In the genomic region with DNA sequence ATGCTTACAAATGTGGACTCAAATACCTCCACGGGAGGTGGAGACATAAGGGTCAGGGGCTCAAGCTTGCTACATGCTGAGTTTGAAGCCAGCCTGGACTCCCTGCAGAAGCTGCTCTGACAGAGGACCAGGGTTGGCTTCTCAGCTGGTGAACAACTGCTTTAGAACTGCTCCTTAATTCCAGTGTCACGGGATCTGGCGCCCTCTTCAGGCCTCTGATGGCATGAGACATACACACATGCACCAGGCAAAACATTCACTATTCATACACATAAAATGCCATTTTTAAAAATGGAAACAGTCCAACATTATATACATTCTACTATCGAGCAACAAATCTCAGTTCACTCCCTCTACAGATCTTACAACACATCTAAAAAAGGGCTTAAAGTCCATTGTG, we compare ENCODE assay signal across 9 mouse cellular contexts. TPM values are rescaled to one million over a fixed set of nuclear protein-coding genes. Genes with fewer than 3 reads are reported as not detected.
A peak's percentile ranks its signal among the peaks of the same experiment; 100 is the strongest.
DNase-seq lines count a peak whose midpoint lies in the region; ATAC-seq and TF ChIP-seq lines count a peak whose summit lies in the region.
"Had no signal": no experiment of that assay in that cellular context is flagged by ENCODE, and none has a peak within 500 bp of the region (broad histone marks: within the 10 kb centered on the region; RNA-seq: fewer than 3 reads in every experiment).

No protein-coding gene starts in this region.

- no peak for ATAC-seq in hindbrain, postnatal 0 days
- no peak for ATAC-seq in lung, embryonic 14.5 days (ENCODE audit: insufficient read depth)

- no peak overlapping the region for H3K9ac ChIP-seq in hindbrain, postnatal 0 days (replicated peaks; ENCODE audit: low read length)
- no peak overlapping the region for H3K9ac ChIP-seq in lung, embryonic 14.5 days
- H3K9ac ChIP-seq: stomach, embryonic 15.5 days had no signal

- TF ChIP-seq POLR2A in cerebellum, adult 2 months (IDR thresholded peaks at IDR 0.05; ENCODE audit: borderline replicate concordance, insufficient read depth, low read length) = no peak

- no peak overlapping the region for H3K4me2 ChIP-seq in hindbrain, postnatal 0 days (ENCODE audit: low read depth, low read length)
- no peak overlapping the region for H3K4me2 ChIP-seq in lung, embryonic 14.5 days
- H3K4me2 ChIP-seq: stomach, embryonic 15.5 days had no signal

- no peaks in the 10 kb centered on the region for H3K9me3 ChIP-seq in hindbrain, postnatal 0 days (ENCODE audit: low read length)
- no peaks in the 10 kb centered on the region for H3K9me3 ChIP-seq in lung, embryonic 14.5 days (ENCODE audit: low read depth, low read length)
- H3K9me3 ChIP-seq: stomach, embryonic 15.5 days had no signal

- H3K27ac ChIP-seq in cerebellum, adult 2 months (ENCODE audit: insufficient read depth, low read length) = no peak overlapping the region
- H3K27ac ChIP-seq in hindbrain, postnatal 0 days = no peak overlapping the region
- H3K27ac ChIP-seq in lung, embryonic 14.5 days (ENCODE audit: low read depth) = no peak overlapping the region
- H3K27ac ChIP-seq: stomach, embryonic 15.5 days had no signal

- no peaks in the 10 kb centered on the region for H3K27me3 ChIP-seq in cerebellum, adult 2 months (ENCODE audit: control insufficient read depth, insufficient read depth, low read length)
- no peaks in the 10 kb centered on the region for H3K27me3 ChIP-seq in hindbrain, postnatal 0 days (ENCODE audit: insufficient read depth, low read length)
- no peaks in the 10 kb centered on the region for H3K27me3 ChIP-seq in lung, embryonic 14.5 days (ENCODE audit: insufficient read depth, low read length)
- H3K27me3 ChIP-seq: stomach, embryonic 15.5 days had no signal

- 16% methylated on average over 4 of the region's 4 CpGs for WGBS in cerebellum, adult 2 months
- WGBS in hindbrain, postnatal 0 days = 16% methylated on average over 4 of the region's 4 CpGs
- WGBS in lung, embryonic 14.5 days = 14% methylated on average over 4 of the region's 4 CpGs

- peak; percentile 25 to 51 for DNase-seq in cerebellum, adult 2 months
- no peak for DNase-seq in cerebellum, adult 9-11 months
- peak; percentile 56 for DNase-seq in right cerebral cortex, postnatal 4 days
- DNase-seq in right cerebral cortex, adult 18-20 months = no peak
- peak; percentile 78 for DNase-seq in embryo, embryonic 10 days (ENCODE audit: low spot score)
- DNase-seq in hindbrain, postnatal 0 days (ENCODE audit: low spot score) = peak; percentile 55
- DNase-seq in lung, embryonic 14.5 days = peak; percentile 79
- DNase-seq in spleen, adult 18-20 months = peak; percentile 46 to 78

- no peaks in the 10 kb centered on the region for H3K4me1 ChIP-seq in cerebellum, adult 2 months (ENCODE audit: control insufficient read depth, insufficient read depth, low read length)
- H3K4me1 ChIP-seq in hindbrain, postnatal 0 days (ENCODE audit: insufficient read depth, low read length) = no peaks in the 10 kb centered on the region
- H3K4me1 ChIP-seq in lung, embryonic 14.5 days (ENCODE audit: insufficient read depth) = no peaks in the 10 kb centered on the region
- H3K4me1 ChIP-seq: stomach, embryonic 15.5 days had no signal

- no peaks in the 10 kb centered on the region for H3K36me3 ChIP-seq in hindbrain, postnatal 0 days (ENCODE audit: insufficient read depth, low read length)
- 0 out of 2 replicates have a peak, but pooled peaks cover 3% of the 10 kb centered on the region for H3K36me3 ChIP-seq in lung, embryonic 14.5 days (ENCODE audit: insufficient read depth)
- H3K36me3 ChIP-seq: stomach, embryonic 15.5 days had no signal

- H3K4me3 ChIP-seq in cerebellum, adult 2 months (replicated peaks; ENCODE audit: insufficient read depth, low read depth, low read length) = no peak overlapping the region
- H3K4me3 ChIP-seq in hindbrain, postnatal 0 days (ENCODE audit: low read length) = no peak overlapping the region
- no peak overlapping the region for H3K4me3 ChIP-seq in lung, embryonic 14.5 days (ENCODE audit: low read depth, low read length)
- H3K4me3 ChIP-seq: stomach, embryonic 15.5 days had no signal

- peak; percentile 66 for TF ChIP-seq CTCF in cerebellum, adult 2 months (IDR thresholded peaks at IDR 0.05; ENCODE audit: borderline replicate concordance, insufficient read depth, low read depth, low read length)
- TF ChIP-seq CTCF in hindbrain, postnatal 0 days (IDR thresholded peaks at IDR 0.05; ENCODE audit: low read depth) = peak; percentile 75
- peak; percentile 78 for TF ChIP-seq CTCF in lung, embryonic 14.5 days (IDR thresholded peaks at IDR 0.05; ENCODE audit: low read depth)

RNA-seq across cellular contexts. Expression of a gene that starts 30.7 kb away (rescaled TPM):
- 0.32 and 0.39 TPM in 2 replicates for polyA plus RNA-seq in cerebellum, adult 2 months (2012; rRNA removed)
- total RNA-seq in hindbrain, postnatal 0 days (2014; rRNA removed) = 7.1 and 8.4 TPM in 2 replicates
- 13.3 and 13.8 TPM in 2 replicates for polyA plus RNA-seq in hindbrain, postnatal 0 days (2015; fragmentation: Nextera tagmentation; extraction: Ambion mirVana)
- polyA plus RNA-seq in lung, embryonic 14.5 days (2014; fragmentation: Nextera tagmentation; extraction: Ambion mirVana) = 83.9 and 84.5 TPM in 2 replicates

RNA-seq across cellular contexts. Expression of a gene that starts 30.9 kb away (rescaled TPM):
- 0.39 and 0.41 TPM in 2 replicates for polyA plus RNA-seq in cerebellum, adult 2 months (2012; rRNA removed)
- 5.8 and 6.2 TPM in 2 replicates for total RNA-seq in hindbrain, postnatal 0 days (2014; rRNA removed)
- polyA plus RNA-seq in hindbrain, postnatal 0 days (2015; fragmentation: Nextera tagmentation; extraction: Ambion mirVana) = 6.0 and 6.4 TPM in 2 replicates
- 25.3 and 27.8 TPM in 2 replicates for polyA plus RNA-seq in lung, embryonic 14.5 days (2014; fragmentation: Nextera tagmentation; extraction: Ambion mirVana)

RNA-seq across cellular contexts. Expression of a gene that starts 39.9 kb away (rescaled TPM):
- polyA plus RNA-seq in cerebellum, adult 2 months (2012; rRNA removed) = 126 and 142 TPM in 2 replicates
- 49.2 and 54.8 TPM in 2 replicates for total RNA-seq in hindbrain, postnatal 0 days (2014; rRNA removed)
- 51.4 and 52.4 TPM in 2 replicates for polyA plus RNA-seq in hindbrain, postnatal 0 days (2015; fragmentation: Nextera tagmentation; extraction: Ambion mirVana)
- 57.3 and 58.9 TPM in 2 replicates for polyA plus RNA-seq in lung, embryonic 14.5 days (2014; fragmentation: Nextera tagmentation; extraction: Ambion mirVana)

RNA-seq across cellular contexts. Expression of a gene that starts 40.0 kb away (rescaled TPM):
- 0.90 and 1.2 TPM in 2 replicates for polyA plus RNA-seq in cerebellum, adult 2 months (2012; rRNA removed)
- total RNA-seq in hindbrain, postnatal 0 days (2014; rRNA removed) = 0.83 and 1.2 TPM in 2 replicates
- polyA plus RNA-seq in hindbrain, postnatal 0 days (2015; fragmentation: Nextera tagmentation; extraction: Ambion mirVana) = 0.58 and 0.74 TPM in 2 replicates
- polyA plus RNA-seq in lung, embryonic 14.5 days (2014; fragmentation: Nextera tagmentation; extraction: Ambion mirVana) = 0.17 and 0.51 TPM in 2 replicates

Comparison
In these comparisons a context has a peak if more than half of its experiments do, and no peak if none do; other contexts are left out.
1. DNase-seq: peak in cerebellum, adult 2 months (2 of 2), right cerebral cortex, postnatal 4 days (single experiment), embryo, embryonic 10 days (single experiment), hindbrain, postnatal 0 days (single experiment), lung, embryonic 14.5 days (single experiment) and spleen, adult 18-20 months (2 of 2); none in cerebellum, adult 9-11 months (single experiment) and right cerebral cortex, adult 18-20 months (single experiment).
2. RNA of a gene that starts 30.7 kb away (polyA plus RNA-seq): 83.9 to 84.5 TPM in lung, embryonic 14.5 days and 13.3 to 13.8 TPM in hindbrain, postnatal 0 days; 0.32 to 0.39 TPM in cerebellum, adult 2 months; every median in the first group is over 10 times any median in the second.
3. Peak in every context shown above with its lines, with median percentiles within 50 percentile points of each other: CTCF ChIP-seq.